8 mouse cellular contexts compared by ENCODE assay signal in the genomic region with DNA sequence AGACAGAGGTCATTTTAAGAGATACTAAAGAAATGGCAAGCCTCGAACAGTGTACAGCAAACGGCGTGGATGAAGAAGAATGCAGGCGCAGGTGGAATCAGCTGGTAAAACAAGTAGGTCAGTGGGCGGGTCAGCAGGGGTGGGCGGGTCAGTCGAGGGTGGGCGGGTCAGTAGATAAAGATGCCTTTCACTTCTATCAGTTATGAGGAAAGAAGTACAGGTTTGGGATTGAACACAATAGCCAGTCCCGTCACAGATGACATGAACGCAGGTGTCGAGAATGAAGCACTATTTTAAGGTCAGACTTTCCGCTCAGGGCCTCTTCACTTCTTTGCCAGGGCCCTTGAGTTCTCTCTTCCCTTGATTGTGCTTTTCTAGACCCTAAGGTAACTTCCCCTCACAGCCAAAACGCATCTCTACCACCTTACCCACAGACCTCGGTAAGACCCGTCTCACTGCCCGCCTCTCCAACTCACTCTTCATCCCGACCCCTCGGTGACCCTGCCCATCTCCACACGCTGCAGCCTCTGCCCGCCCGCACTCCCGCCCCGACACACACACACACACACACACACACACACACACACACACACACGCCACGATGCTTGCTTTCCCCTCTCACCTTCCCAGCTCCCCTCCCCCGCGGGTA. TPM values are rescaled to one million over a fixed set of nuclear protein-coding genes. Genes with fewer than 3 reads are reported as not detected.
DNase-seq lines count a peak whose midpoint lies in the region; ATAC-seq and TF ChIP-seq lines count a peak whose summit lies in the region.

No protein-coding gene starts in this region.

- TF ChIP-seq CTCF in liver, postnatal 0 days (IDR thresholded peaks at IDR 0.05; ENCODE audit: low read depth) = no peak

- ATAC-seq in heart, embryonic 12.5 days (ENCODE audit: insufficient number of reproducible peaks, low FRiP score) = peak; percentile 56
- no peak for ATAC-seq in hindbrain, embryonic 11.5 days (ENCODE audit: low FRiP score)
- peak; percentile 36 for ATAC-seq in liver, postnatal 0 days

- TF ChIP-seq EP300 in liver, postnatal 0 days (IDR thresholded peaks at IDR 0.05; ENCODE audit: low read depth) = no peak

- H3K9ac ChIP-seq in heart, embryonic 12.5 days = peak overlapping the region; percentile 82
- peak overlapping the region; percentile 59 for H3K9ac ChIP-seq in hindbrain, embryonic 11.5 days (ENCODE audit: low read depth, low read length)
- H3K9ac ChIP-seq in liver, postnatal 0 days (replicated peaks) = peak overlapping the region; percentile 53

- WGBS in heart, embryonic 12.5 days = 10% methylated on average over 26 of the region's 27 CpGs
- 11% methylated on average over 24 of the region's 27 CpGs for WGBS in hindbrain, embryonic 11.5 days
- WGBS in liver, postnatal 0 days (ENCODE audit: insufficient replicate concordance) = 9% methylated on average over 23 of the region's 27 CpGs

- H3K4me1 ChIP-seq in heart, embryonic 12.5 days (replicated peaks) = peaks cover 10% of the 10 kb centered on the region
- H3K4me1 ChIP-seq in hindbrain, embryonic 11.5 days (replicated peaks; ENCODE audit: control insufficient read depth, insufficient read depth, low read length) = no peaks in the 10 kb centered on the region
- H3K4me1 ChIP-seq in liver, postnatal 0 days (ENCODE audit: insufficient read depth) = peaks cover 15% of the 10 kb centered on the region

- H3K27me3 ChIP-seq in heart, embryonic 12.5 days (replicated peaks) = peaks cover under 1% of the 10 kb centered on the region; the same call in 1 of the 2 replicates
- H3K27me3 ChIP-seq in hindbrain, embryonic 11.5 days (ENCODE audit: control insufficient read depth, insufficient read depth, low read length) = no peaks in the 10 kb centered on the region
- H3K27me3 ChIP-seq in liver, postnatal 0 days (ENCODE audit: insufficient read depth, low read length) = no peaks in the 10 kb centered on the region

- H3K9me3 ChIP-seq in heart, embryonic 12.5 days (replicated peaks) = no peaks in the 10 kb centered on the region
- no peaks in the 10 kb centered on the region for H3K9me3 ChIP-seq in hindbrain, embryonic 11.5 days (ENCODE audit: control insufficient read depth, low read length)
- H3K9me3 ChIP-seq in liver, postnatal 0 days (ENCODE audit: low read length) = no peaks in the 10 kb centered on the region

- no peak for DNase-seq in heart, adult 9 months (ENCODE audit: low spot score in 2 of 2)
- DNase-seq in ZHBTc4 (ENCODE audit: low read depth, low spot score) = peak; percentile 21
- no peak for DNase-seq in hindbrain, embryonic 11.5 days (ENCODE audit: low spot score)
- peak; percentile 59 for DNase-seq in liver, postnatal 0 days
- no peak for DNase-seq in urinary bladder, adult 18-20 months (ENCODE audit: low spot score in 2 of 2)
- no peak for DNase-seq in gastrocnemius, adult 18-20 months (ENCODE audit: low spot score)
- no peak for DNase-seq in right cerebral cortex, postnatal 4 days

- H3K27ac ChIP-seq in heart, embryonic 12.5 days (ENCODE audit: poor library complexity, severe bottlenecking) = peak overlapping the region; percentile 10; the same call in 1 of the 2 replicates
- no peak overlapping the region for H3K27ac ChIP-seq in hindbrain, embryonic 11.5 days (ENCODE audit: low read depth, low read length)
- peak overlapping the region; percentile 62 for H3K27ac ChIP-seq in liver, postnatal 0 days (ENCODE audit: low read depth)

- peaks cover 3% of the 10 kb centered on the region for H3K36me3 ChIP-seq in heart, embryonic 12.5 days
- H3K36me3 ChIP-seq in hindbrain, embryonic 11.5 days (ENCODE audit: control insufficient read depth, insufficient read depth, low read length) = no peaks in the 10 kb centered on the region
- no peaks in the 10 kb centered on the region for H3K36me3 ChIP-seq in liver, postnatal 0 days (replicated peaks; ENCODE audit: insufficient read depth, low read length)

- H3K4me2 ChIP-seq in heart, embryonic 12.5 days = peak overlapping the region; percentile 76
- H3K4me2 ChIP-seq in hindbrain, embryonic 11.5 days (replicated peaks; ENCODE audit: low read depth, low read length) = peak overlapping the region; percentile 68
- peak overlapping the region; percentile 92 for H3K4me2 ChIP-seq in liver, postnatal 0 days (ENCODE audit: low read depth, low read length)

- peak overlapping the region; percentile 77 for H3K4me3 ChIP-seq in heart, embryonic 12.5 days
- peak overlapping the region; percentile 58 for H3K4me3 ChIP-seq in hindbrain, embryonic 11.5 days (ENCODE audit: low read depth, low read length)
- H3K4me3 ChIP-seq in liver, postnatal 0 days (ENCODE audit: low read depth, low read length) = peak overlapping the region; percentile 70

RNA-seq across cellular contexts. Expression of gene Zscan20, which starts 0.5 kb away (rescaled TPM):
- polyA plus RNA-seq in heart, embryonic 12.5 days (2016; fragmentation: Nextera tagmentation; extraction: Ambion mirVana) = 4.7 TPM in 2 replicates
- 4.3 and 4.4 TPM in 2 replicates for polyA plus RNA-seq in hindbrain, embryonic 11.5 days (2014; fragmentation: Nextera tagmentation; extraction: Ambion mirVana)
- 0.46 and 0.58 TPM in 2 replicates for polyA plus RNA-seq in liver, postnatal 0 days (2015; fragmentation: Nextera tagmentation; extraction: Ambion mirVana)
- total RNA-seq in gastrocnemius, adult 18-20 months (2021) = 1 to 10 TPM; 2.2 to 3.4 TPM

RNA-seq across cellular contexts. Expression of gene Tlr12, which starts 9.0 kb away (rescaled TPM):
- 0.22 and 0.46 TPM in 2 replicates for polyA plus RNA-seq in heart, embryonic 12.5 days (2016; fragmentation: Nextera tagmentation; extraction: Ambion mirVana)
- polyA plus RNA-seq in hindbrain, embryonic 11.5 days (2014; fragmentation: Nextera tagmentation; extraction: Ambion mirVana) = 0.13 and 0.20 TPM in 2 replicates
- 1.9 and 2.3 TPM in 2 replicates for polyA plus RNA-seq in liver, postnatal 0 days (2015; fragmentation: Nextera tagmentation; extraction: Ambion mirVana)
- not detected for total RNA-seq in gastrocnemius, adult 18-20 months (2021)

RNA-seq across cellular contexts. Expression of gene Phc2, which starts 45.1 kb away (rescaled TPM):
- polyA plus RNA-seq in heart, embryonic 12.5 days (2016; fragmentation: Nextera tagmentation; extraction: Ambion mirVana) = 53.3 and 58.5 TPM in 2 replicates
- polyA plus RNA-seq in hindbrain, embryonic 11.5 days (2014; fragmentation: Nextera tagmentation; extraction: Ambion mirVana) = 46.8 and 92.2 TPM in 2 replicates
- polyA plus RNA-seq in liver, postnatal 0 days (2015; fragmentation: Nextera tagmentation; extraction: Ambion mirVana) = 14.6 and 18.7 TPM in 2 replicates
- 10 to 100 TPM; 17.6 to 22.9 TPM for total RNA-seq in gastrocnemius, adult 18-20 months (2021)

Comparison
In these comparisons a context has a peak if more than half of its experiments do, and no peak if none do; other contexts are left out.
1. DNase-seq: peak in ZHBTc4 (single experiment) and liver, postnatal 0 days (single experiment); none in heart, adult 9 months (0 of 2), hindbrain, embryonic 11.5 days (single experiment), urinary bladder, adult 18-20 months (0 of 2), gastrocnemius, adult 18-20 months (single experiment) and right cerebral cortex, postnatal 4 days (single experiment).
2. Peak in every context shown above with its lines, with median percentiles within 50 percentile points of each other: H3K4me2 ChIP-seq, H3K4me3 ChIP-seq and H3K9ac ChIP-seq.